Mouse (Mus musculus) myocyte (in vitro differentiated cells): ENCODE data around the gene Ubac2. TPM values are rescaled to one million over a fixed set of nuclear protein-coding genes. Genes with fewer than 3 reads are reported as not detected.

ENCODE experiments used
- H3K27me3 ChIP-seq: one replicate; pipeline ENCODE4 v1.6.1; 2011; ENCODE audit not compliant: control insufficient read depth, insufficient read depth, insufficient read length
- H3K36me3 ChIP-seq: one replicate; pipeline ENCODE4 v1.6.1; 2011; ENCODE audit not compliant: control insufficient read depth, insufficient read depth
- H3K4me2 ChIP-seq: one replicate; pipeline ENCODE4 v1.6.1; 2011; ENCODE audit warnings: low read depth, control low read depth
- H3K4me3 ChIP-seq: one replicate; pipeline ENCODE4 v1.5.1; 2011; ENCODE audit warnings: mild to moderate bottlenecking, control low read depth, moderate library complexity
- H3K79me2 ChIP-seq: one replicate; pipeline ENCODE4 v1.6.1; 2011; ENCODE audit not compliant: control insufficient read depth, insufficient read depth
- H3ac ChIP-seq: one replicate; pipeline ENCODE4 v1.6.1; 2011; ENCODE audit not compliant: control insufficient read depth, insufficient read length
- CEBPB ChIP-seq: IDR thresholded peaks from 2 replicates; pipeline ENCODE4 v1.6.1; 2011; ENCODE audit warnings: mild to moderate bottlenecking, moderate library complexity; ENCODE audit not compliant: poor library complexity, insufficient read depth, severe bottlenecking
- E2F4 ChIP-seq: IDR thresholded peaks from one replicate; pipeline ENCODE4 v1.6.1; 2011; ENCODE audit warnings: mild to moderate bottlenecking, control low read depth, moderate library complexity; ENCODE audit not compliant: insufficient read depth
- MAX ChIP-seq: IDR thresholded peaks from one replicate; pipeline ENCODE4 v1.6.1; 2011; ENCODE audit warnings: low read depth, mild to moderate bottlenecking, control low read depth
- MYOD1 ChIP-seq, 3 experiments: IDR thresholded peaks; one replicate each; pipeline ENCODE4 v1.6.1; 2011; ENCODE audit warnings: control low read depth in 2 of 3, low read depth in 2 of 3, mild to moderate bottlenecking in 2 of 3, moderate library complexity in 1 of 3; ENCODE audit not compliant: insufficient read length in 2 of 3, control insufficient read depth in 1 of 3
- MYOG ChIP-seq, 3 experiments: IDR thresholded peaks; one replicate each; pipeline ENCODE4 v1.6.1; 2011; ENCODE audit warnings: control low read depth in 2 of 3, low read depth in 2 of 3, mild to moderate bottlenecking in 2 of 3; ENCODE audit not compliant: insufficient read length in 2 of 3, control insufficient read depth in 1 of 3, insufficient read depth in 1 of 3
- POLR2A ChIP-seq: IDR thresholded peaks from one replicate; pipeline ENCODE4 v1.6.1; 2011; ENCODE audit warnings: low read depth, mild to moderate bottlenecking, control low read depth, moderate library complexity; ENCODE audit not compliant: insufficient read length
- POLR2AphosphoS2 ChIP-seq: IDR thresholded peaks from one replicate; pipeline ENCODE4 v1.6.1; 2011; ENCODE audit warnings: low read depth, control low read depth; ENCODE audit not compliant: insufficient read length
- REST ChIP-seq: IDR thresholded peaks from one replicate; pipeline ENCODE4 v1.6.1; 2011; ENCODE audit warnings: mild to moderate bottlenecking, control low read depth, moderate library complexity; ENCODE audit not compliant: insufficient read depth, insufficient read length
- SRF ChIP-seq: IDR thresholded peaks from one replicate; pipeline ENCODE4 v1.6.1; 2011; ENCODE audit warnings: low read depth; ENCODE audit not compliant: control insufficient read depth, insufficient read length
- TCF12 ChIP-seq: IDR thresholded peaks from one replicate; pipeline ENCODE4 v1.6.1; 2011; ENCODE audit warnings: mild to moderate bottlenecking, control low read depth; ENCODE audit not compliant: poor library complexity, insufficient read depth, severe bottlenecking
- TCF3 ChIP-seq: IDR thresholded peaks from one replicate; pipeline ENCODE4 v1.6.1; 2011; ENCODE audit warnings: low read depth, control low read depth; ENCODE audit not compliant: insufficient read length
- USF1 ChIP-seq: IDR thresholded peaks from one replicate; pipeline ENCODE4 v1.6.1; 2011; ENCODE audit warnings: low read depth, mild to moderate bottlenecking, control low read depth, moderate library complexity
- polyA plus RNA-seq: library from polyadenylated mRNA; unstranded; fragments of >200 nt; fragmentation: generic; extraction: Trizol; gene quantifications from one replicate; pipeline ENCODE4 v1.2.1, GENCODE M21; 2012; ENCODE audit warnings: missing spikeins

Ubac2 gene
- polyA plus RNA-seq, 1 experiment = 33.1 TPM

DNA sequence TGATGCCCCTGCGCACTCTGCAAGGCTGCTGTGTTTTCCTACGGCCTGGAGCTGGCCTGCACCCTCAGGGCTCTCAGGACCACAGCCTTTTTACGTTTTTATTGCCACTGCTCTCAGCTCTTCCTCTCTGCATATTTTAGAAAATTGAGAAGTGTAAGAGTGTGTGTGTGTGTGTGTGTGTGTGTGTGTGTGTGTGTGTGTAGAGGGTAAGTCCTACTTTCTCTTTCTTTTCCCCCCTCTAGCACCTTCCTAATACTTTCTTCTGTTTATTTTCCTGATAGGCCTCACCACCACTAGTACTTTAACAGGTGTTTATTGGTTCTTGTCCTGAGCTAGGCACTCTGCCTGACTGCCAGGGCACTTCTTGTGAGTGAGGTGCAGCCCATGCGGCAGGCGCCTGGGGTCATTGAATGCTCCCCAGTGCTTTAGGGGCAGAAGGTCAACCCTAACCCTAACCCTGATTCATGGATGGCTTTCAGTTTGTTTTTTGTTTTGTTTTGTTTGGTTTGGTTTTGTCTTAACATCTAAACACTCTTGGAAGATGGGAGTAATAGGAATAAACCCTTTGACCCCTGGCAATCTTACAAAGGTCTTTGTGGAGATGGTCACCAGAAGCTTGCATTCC is 16.2 kb downstream of the Ubac2 start:
- no peak overlapping the region for H3K4me2 ChIP-seq
- H3K79me2 ChIP-seq = peaks cover 43% of the 10 kb centered on the region
- H3K4me3 ChIP-seq = no peak overlapping the region
- H3ac ChIP-seq = no peak overlapping the region
- TF ChIP-seq USF1 (no peak), MYOD1 (IDR thresholded peaks at IDR 0.05; ENCODE audit: control insufficient read depth in 1 of 3, insufficient read length in 2 of 3, low read depth in 2 of 3) (no peak), POLR2A (no peak), REST (no peak), CEBPB (no peak), TCF3 (no peak), SRF (no peak), MYOG (IDR thresholded peaks at IDR 0.05; ENCODE audit: control insufficient read depth in 1 of 3, insufficient read depth in 1 of 3, insufficient read length in 2 of 3, low read depth in 2 of 3) (no peak), POLR2AphosphoS2 (no peak), E2F4 (no peak), TCF12 (no peak), MAX (no peak)
- no peaks in the 10 kb centered on the region for H3K36me3 ChIP-seq
- H3K27me3 ChIP-seq = no peaks in the 10 kb centered on the region

GRCm38 (mm10) chr14:121895316-121895715 is 16.9 kb downstream of the Ubac2 start:
- no peak for TF ChIP-seq POLR2AphosphoS2
- no peak for TF ChIP-seq SRF
- TF ChIP-seq MYOG (IDR thresholded peaks at IDR 0.05; ENCODE audit: control insufficient read depth in 1 of 3, insufficient read depth in 1 of 3, insufficient read length in 2 of 3, low read depth in 2 of 3) = no peak
- no peak for TF ChIP-seq REST
- no peak for TF ChIP-seq USF1
- TF ChIP-seq TCF3 = no peak
- no peak for TF ChIP-seq CEBPB
- TF ChIP-seq POLR2A = no peak
- TF ChIP-seq MYOD1 (IDR thresholded peaks at IDR 0.05; ENCODE audit: control insufficient read depth in 1 of 3, insufficient read length in 2 of 3, low read depth in 2 of 3) = no peak
- no peak for TF ChIP-seq TCF12
- no peak for TF ChIP-seq MAX
- no peak for TF ChIP-seq E2F4
- no peak overlapping the region for H3K4me2 ChIP-seq

DNA sequence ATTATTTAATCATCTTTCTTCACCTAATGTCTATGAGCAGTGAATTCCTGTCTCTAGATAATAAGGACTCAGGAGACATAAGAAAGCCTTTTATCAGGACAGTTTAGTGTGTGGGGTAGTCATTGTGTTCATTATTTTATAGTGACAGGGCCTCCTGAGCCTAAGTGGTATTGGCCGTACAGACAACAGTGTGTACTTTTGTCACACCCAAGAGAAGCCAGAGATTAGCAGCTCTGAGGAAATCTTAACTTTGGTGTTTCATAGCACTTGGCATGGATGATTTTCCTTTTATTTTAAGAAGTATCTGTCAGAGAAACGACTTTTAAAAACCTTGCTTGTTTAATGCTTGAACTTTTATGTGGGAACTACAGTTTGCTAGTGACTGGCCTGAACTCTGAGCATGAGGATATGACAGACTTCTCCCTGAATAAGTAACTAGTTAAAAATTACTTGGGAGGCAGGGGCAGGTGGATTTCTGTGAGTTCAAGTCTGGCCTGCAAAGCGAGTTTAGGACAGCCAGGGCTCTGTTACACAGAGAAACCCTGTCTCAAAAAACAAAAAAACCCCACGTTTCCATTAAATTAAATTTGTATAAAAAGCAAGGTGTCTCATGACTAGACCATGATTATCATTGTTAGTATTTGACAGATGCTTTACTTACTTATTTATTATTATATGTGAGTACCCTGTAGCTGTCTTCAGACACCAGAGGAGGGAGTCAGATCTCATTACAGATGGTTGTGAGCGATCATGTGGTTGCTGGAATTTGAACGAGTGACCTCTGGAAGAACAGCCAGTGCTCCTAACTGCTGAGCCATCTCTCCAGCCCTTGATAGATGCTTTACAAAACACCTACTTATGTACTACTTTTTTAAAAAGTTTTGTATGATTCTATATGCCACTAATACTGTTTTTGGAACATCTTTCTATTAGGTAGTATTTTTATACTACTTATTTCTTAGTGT is 18.0 kb downstream of the Ubac2 start:
- H3K4me3 ChIP-seq = no peak overlapping the region
- no peak overlapping the region for H3K4me2 ChIP-seq
- H3K27me3 ChIP-seq = no peaks in the 10 kb centered on the region
- TF ChIP-seq MYOD1 (IDR thresholded peaks at IDR 0.05; ENCODE audit: control insufficient read depth in 1 of 3, insufficient read length in 2 of 3, low read depth in 2 of 3) (no peak), REST (no peak), CEBPB (no peak), TCF12 (no peak), SRF (no peak), E2F4 (no peak), POLR2A (no peak)
- peaks cover 34% of the 10 kb centered on the region for H3K79me2 ChIP-seq
- H3K36me3 ChIP-seq = no peaks in the 10 kb centered on the region
- no peak overlapping the region for H3ac ChIP-seq

More at GRCm38 (mm10) chr14:121895316-121895715, 16.9 kb downstream of the Ubac2 start:
- Histone ChIP-seq H3K4me3 (no peak overlapping the region), H3K36me3 (no peaks in the 10 kb centered on the region), H3ac (no peak overlapping the region), H3K27me3 (no peaks in the 10 kb centered on the region), H3K79me2 (peaks cover 38% of the 10 kb centered on the region)

DNA sequence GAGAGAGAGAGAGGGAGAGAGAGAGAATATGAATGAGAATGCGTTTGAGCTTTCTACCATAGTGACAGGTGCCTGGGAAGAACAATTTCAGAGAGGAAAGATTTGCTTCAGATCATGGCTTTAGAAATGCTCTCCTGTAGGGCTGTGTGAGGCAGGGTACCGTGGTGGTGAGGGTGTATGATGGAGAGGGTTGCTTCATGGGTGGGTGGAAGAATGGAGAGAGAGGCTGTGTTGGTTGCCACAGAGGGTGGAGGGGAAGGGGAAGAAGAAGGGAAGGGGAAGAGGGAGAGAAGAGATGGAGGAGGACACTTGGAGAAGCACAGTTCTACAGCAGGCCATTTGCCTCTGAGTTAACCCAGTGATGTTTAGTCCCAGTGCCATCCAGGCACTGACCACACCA is 19.4 kb downstream of the Ubac2 start:
- Histone ChIP-seq H3K79me2 (peaks cover 34% of the 10 kb centered on the region), H3K27me3 (no peaks in the 10 kb centered on the region), H3ac (no peak overlapping the region), H3K36me3 (no peaks in the 10 kb centered on the region), H3K4me3 (no peak overlapping the region), H3K4me2 (no peak overlapping the region)
- TF ChIP-seq TCF3 = no peak

GRCm38 (mm10) chr14:121898509-121898908 is 20.1 kb downstream of the Ubac2 start:
- Histone ChIP-seq H3K4me3 (no peak overlapping the region), H3K36me3 (no peaks in the 10 kb centered on the region), H3ac (no peak overlapping the region), H3K27me3 (no peaks in the 10 kb centered on the region), H3K79me2 (peaks cover 28% of the 10 kb centered on the region), H3K4me2 (no peak overlapping the region)
- TF ChIP-seq MYOG (IDR thresholded peaks at IDR 0.05; ENCODE audit: control insufficient read depth in 1 of 3, insufficient read depth in 1 of 3, insufficient read length in 2 of 3, low read depth in 2 of 3) (no peak), REST (no peak), E2F4 (no peak), TCF3 (no peak), POLR2AphosphoS2 (no peak), CEBPB (no peak), SRF (no peak), POLR2A (no peak), TCF12 (no peak), MAX (no peak), MYOD1 (IDR thresholded peaks at IDR 0.05; ENCODE audit: control insufficient read depth in 1 of 3, insufficient read length in 2 of 3, low read depth in 2 of 3) (no peak), USF1 (no peak)
